ENCODE assay signal across 21 mouse cellular contexts in the genomic region with DNA sequence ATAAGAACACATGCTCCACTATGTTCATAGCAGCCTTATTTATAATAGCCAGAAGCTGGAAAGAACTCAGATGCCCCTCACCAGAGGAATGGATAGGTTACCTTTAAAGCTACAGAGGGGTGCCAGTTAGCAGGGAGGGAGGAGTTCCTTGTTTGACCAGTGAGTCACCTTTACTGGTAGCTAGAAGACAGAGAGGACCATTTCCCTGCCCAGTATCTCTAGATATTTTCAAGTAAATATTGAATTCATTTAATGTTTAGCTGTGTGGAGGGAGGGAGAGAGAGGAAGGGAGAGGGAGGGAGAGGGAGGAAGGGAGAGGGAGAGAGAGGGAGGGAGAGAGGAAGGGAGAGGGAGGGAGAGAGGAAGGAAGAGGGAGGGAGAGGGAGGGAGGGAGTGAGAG.
DNase-seq lines count a peak whose midpoint lies in the region; ATAC-seq and TF ChIP-seq lines count a peak whose summit lies in the region.
"Had no signal": no experiment of that assay in that cellular context is flagged by ENCODE, and none has a peak within 500 bp of the region (broad histone marks: within the 10 kb centered on the region; RNA-seq: fewer than 3 reads in every experiment).

No protein-coding gene starts in this region.

- H3K4me1 ChIP-seq in stomach, embryonic 15.5 days: no peaks in the 10 kb centered on the region
- H3K4me1 ChIP-seq in stomach, embryonic 16.5 days (ENCODE audit: control insufficient read depth, insufficient read depth, low read length): no peaks in the 10 kb centered on the region
- H3K4me1 ChIP-seq in stomach, postnatal 0 days (replicated peaks; ENCODE audit: control insufficient read depth, insufficient read depth): no peaks in the 10 kb centered on the region
- H3K4me1 ChIP-seq in kidney, adult 2 months (ENCODE audit: control insufficient read depth, insufficient read depth, low read length): no peaks in the 10 kb centered on the region
- H3K4me1 ChIP-seq in heart, embryonic 10.5 days: no peaks in the 10 kb centered on the region

- H3K4me2 ChIP-seq in stomach, embryonic 15.5 days: no peak overlapping the region
- no peak overlapping the region for H3K4me2 ChIP-seq in stomach, embryonic 16.5 days (ENCODE audit: low read depth, low read length)
- H3K4me2 ChIP-seq in stomach, postnatal 0 days (replicated peaks; ENCODE audit: low read depth): no peak overlapping the region

- H3K36me3 ChIP-seq in stomach, embryonic 15.5 days: no peaks in the 10 kb centered on the region
- H3K36me3 ChIP-seq in stomach, embryonic 16.5 days (ENCODE audit: control insufficient read depth, insufficient read depth, low read length): no peaks in the 10 kb centered on the region
- no peaks in the 10 kb centered on the region for H3K36me3 ChIP-seq in stomach, postnatal 0 days (ENCODE audit: control insufficient read depth, insufficient read depth, low read length)
- no peaks in the 10 kb centered on the region for H3K36me3 ChIP-seq in kidney, adult 2 months (ENCODE audit: control insufficient read depth, insufficient read depth, low read length)
- H3K36me3 ChIP-seq in heart, embryonic 10.5 days: no peaks in the 10 kb centered on the region
- H3K36me3 ChIP-seq: G1E had no signal

- no peak overlapping the region for H3K9ac ChIP-seq in stomach, embryonic 15.5 days
- H3K9ac ChIP-seq in stomach, embryonic 16.5 days (ENCODE audit: low read length): no peak overlapping the region
- H3K9ac ChIP-seq in stomach, postnatal 0 days (ENCODE audit: low read length): no peak overlapping the region

- H3K9me3 ChIP-seq in stomach, embryonic 15.5 days: no peaks in the 10 kb centered on the region
- no peaks in the 10 kb centered on the region for H3K9me3 ChIP-seq in stomach, embryonic 16.5 days (replicated peaks; ENCODE audit: control insufficient read depth, low read length)
- H3K9me3 ChIP-seq in stomach, postnatal 0 days (ENCODE audit: control insufficient read depth, low read length): no peaks in the 10 kb centered on the region
- no peaks in the 10 kb centered on the region for H3K9me3 ChIP-seq in heart, embryonic 10.5 days

- no peak for TF ChIP-seq POLR2A in kidney, adult 2 months (IDR thresholded peaks at IDR 0.05; ENCODE audit: low read depth, low read length)

- no peak for TF ChIP-seq EP300 in stomach, postnatal 0 days (optimal IDR thresholded peaks at IDR 0.05)

- no peaks in the 10 kb centered on the region for H3K27me3 ChIP-seq in stomach, embryonic 15.5 days (replicated peaks)
- no peaks in the 10 kb centered on the region for H3K27me3 ChIP-seq in stomach, embryonic 16.5 days (ENCODE audit: control insufficient read depth, insufficient read depth, low read length)
- H3K27me3 ChIP-seq in stomach, postnatal 0 days (ENCODE audit: control insufficient read depth, insufficient read depth, low read length): no peaks in the 10 kb centered on the region
- H3K27me3 ChIP-seq in kidney, adult 2 months (replicated peaks; ENCODE audit: control insufficient read depth, insufficient read depth, low read length): no peaks in the 10 kb centered on the region
- H3K27me3 ChIP-seq in heart, embryonic 10.5 days (ENCODE audit: insufficient read depth, poor library complexity, severe bottlenecking): no peaks in the 10 kb centered on the region
- H3K27me3 ChIP-seq: CH12.LX had no signal

- ATAC-seq in stomach, embryonic 15.5 days (ENCODE audit: insufficient read depth, low FRiP score, low read depth): peak; percentile 35; the same call in 1 of the 2 replicates
- ATAC-seq in stomach, embryonic 16.5 days (ENCODE audit: insufficient read depth, low FRiP score): peak; percentile 64
- ATAC-seq in stomach, postnatal 0 days (ENCODE audit: low FRiP score, low TSS enrichment): peak; percentile 64
- ATAC-seq: activated CD4-positive, CD25-positive, alpha-beta regulatory T cell, adult 4 months; CD4-positive, CD25-positive, alpha-beta regulatory T cell, adult 4 months; Patski had no signal

- no peak for TF ChIP-seq CTCF in stomach, postnatal 0 days (IDR thresholded peaks at IDR 0.05; ENCODE audit: low read depth)
- no peak for TF ChIP-seq CTCF in kidney, adult 2 months (conservative IDR thresholded peaks at IDR 0.05; ENCODE audit: insufficient read depth, insufficient read length, low read depth, low read length)

- no peak for DNase-seq in stomach, postnatal 0 days (ENCODE audit: low spot score)
- no peak for DNase-seq in cerebellum, postnatal 25 days
- no peak for DNase-seq in kidney, adult 2 months
- no peak for DNase-seq in heart, embryonic 10.5 days (ENCODE audit: low spot score)
- DNase-seq: adrenal gland, adult 2 months; adrenal gland, adult 8-10 months; adrenal gland, postnatal 10 days; adrenal gland, postnatal 14 days; adrenal gland, postnatal 25 days; adrenal gland, postnatal 36 days; B cell, adult 2 months; cerebellum, adult 11 months; cerebellum, adult 11-12 months; cerebellum, adult 18-20 months had no signal

- no peak overlapping the region for H3K27ac ChIP-seq in stomach, embryonic 15.5 days
- no peak overlapping the region for H3K27ac ChIP-seq in stomach, embryonic 16.5 days (ENCODE audit: low read length)
- no peak overlapping the region for H3K27ac ChIP-seq in stomach, postnatal 0 days (replicated peaks)
- H3K27ac ChIP-seq in kidney, adult 2 months (ENCODE audit: insufficient read depth, low read depth, low read length): no peak overlapping the region
- no peak overlapping the region for H3K27ac ChIP-seq in heart, embryonic 10.5 days

- H3K4me3 ChIP-seq in stomach, embryonic 15.5 days (replicated peaks): no peak overlapping the region
- H3K4me3 ChIP-seq in stomach, embryonic 16.5 days (replicated peaks; ENCODE audit: low read length): no peak overlapping the region
- no peak overlapping the region for H3K4me3 ChIP-seq in stomach, postnatal 0 days (ENCODE audit: low read depth, low read length)
- H3K4me3 ChIP-seq in kidney, adult 2 months (ENCODE audit: insufficient read depth, low read depth, low read length): no peak overlapping the region
- H3K4me3 ChIP-seq in heart, embryonic 10.5 days: no peak overlapping the region
